Comparison of ENCODE assay signal across 11 mouse cellular contexts in the genomic region with DNA sequence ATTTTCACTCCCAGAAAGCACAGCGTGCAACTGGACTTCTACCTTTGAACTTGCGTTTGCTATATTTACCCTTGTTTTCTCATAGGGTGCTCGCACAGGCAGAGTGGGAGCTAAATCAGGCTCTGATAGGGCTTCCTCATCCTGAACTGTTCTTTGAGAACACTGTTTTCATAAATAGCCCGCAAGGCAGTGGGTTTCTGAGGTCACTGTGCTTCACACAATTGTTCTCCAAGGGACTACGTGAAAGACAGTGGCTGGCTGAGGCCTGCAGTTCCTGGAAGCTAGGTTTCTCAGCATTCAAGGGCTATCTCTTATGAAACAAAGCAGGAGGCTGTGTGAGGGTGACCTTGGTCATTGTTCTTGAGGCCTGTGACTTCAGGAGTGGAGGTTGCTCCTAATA.
DNase-seq lines count a peak whose midpoint lies in the region; ATAC-seq lines count a peak whose summit lies in the region.
"Had no signal": no experiment of that assay in that cellular context is flagged by ENCODE, and none has a peak within 500 bp of the region (broad histone marks: within the 10 kb centered on the region; RNA-seq: fewer than 3 reads in every experiment).

No protein-coding gene starts in this region.

- no peak for DNase-seq in liver, embryonic 11.5 days (ENCODE audit: low spot score)
- no peak for DNase-seq in liver
- peak; percentile 3 to 59 for DNase-seq in kidney, postnatal 25 days
- DNase-seq in yolk sac, embryonic 10.5 days (ENCODE audit: low spot score) = peak; percentile 32
- DNase-seq in cerebellum, adult 11-12 months = no peak
- DNase-seq in layer of hippocampus, adult 9-11 months = no peak
- no peak for DNase-seq in urinary bladder, postnatal 10 days (ENCODE audit: low spot score)
- DNase-seq: gastrocnemius, postnatal 10 days; layer of hippocampus, postnatal 36 days had no signal

- no peaks in the 10 kb centered on the region for H3K9me3 ChIP-seq in liver, embryonic 11.5 days (ENCODE audit: control insufficient read depth, low read length)
- no peaks in the 10 kb centered on the region for H3K9me3 ChIP-seq in heart, embryonic 15.5 days (replicated peaks)

- no peak overlapping the region for H3K27ac ChIP-seq in liver, embryonic 11.5 days (ENCODE audit: low read depth, low read length)
- H3K27ac ChIP-seq in heart, embryonic 15.5 days = peak overlapping the region; percentile 91

- 63% methylated on average over 5 of the region's 5 CpGs for WGBS in liver, embryonic 11.5 days
- 28% methylated on average over 5 of the region's 5 CpGs for WGBS in heart, embryonic 15.5 days

- ATAC-seq in liver, embryonic 11.5 days (replicated peaks; ENCODE audit: low FRiP score) = peak; percentile 36; the same call in 1 of the 2 replicates
- ATAC-seq in heart, embryonic 15.5 days (replicated peaks; ENCODE audit: insufficient number of reproducible peaks, insufficient read depth, low FRiP score, low read depth) = peak; percentile 89

- no peak overlapping the region for H3K4me3 ChIP-seq in liver, embryonic 11.5 days (ENCODE audit: low read depth, low read length)
- no peak overlapping the region for H3K4me3 ChIP-seq in heart, embryonic 15.5 days

- no peak overlapping the region for H3K4me2 ChIP-seq in liver, embryonic 11.5 days
- no peak overlapping the region for H3K4me2 ChIP-seq in heart, embryonic 15.5 days

- no peaks in the 10 kb centered on the region for H3K36me3 ChIP-seq in liver, embryonic 11.5 days (ENCODE audit: control insufficient read depth, insufficient read depth, low read length)
- no peaks in the 10 kb centered on the region for H3K36me3 ChIP-seq in heart, embryonic 15.5 days
- H3K36me3 ChIP-seq: G1E had no signal

- no peaks in the 10 kb centered on the region for H3K4me1 ChIP-seq in liver, embryonic 11.5 days (replicated peaks; ENCODE audit: control insufficient read depth, insufficient read depth, low read length)
- peaks cover 26% of the 10 kb centered on the region for H3K4me1 ChIP-seq in heart, embryonic 15.5 days (replicated peaks)

- H3K9ac ChIP-seq in liver, embryonic 11.5 days (ENCODE audit: low read depth, low read length) = no peak overlapping the region
- no peak overlapping the region for H3K9ac ChIP-seq in heart, embryonic 15.5 days

- H3K27me3 ChIP-seq in liver, embryonic 11.5 days (replicated peaks; ENCODE audit: control insufficient read depth, insufficient read depth, low read length) = no peaks in the 10 kb centered on the region
- no peaks in the 10 kb centered on the region for H3K27me3 ChIP-seq in heart, embryonic 15.5 days

Comparison
In these comparisons a context has a peak if more than half of its experiments do, and no peak if none do; other contexts are left out.
1. DNase-seq: peak in kidney, postnatal 25 days (2 of 2) and yolk sac, embryonic 10.5 days (single experiment); none in liver, embryonic 11.5 days (single experiment), liver (single experiment), cerebellum, adult 11-12 months (single experiment), layer of hippocampus, adult 9-11 months (single experiment) and urinary bladder, postnatal 10 days (single experiment).